Mouse (Mus musculus) G1E (cell line): Measurements from ENCODE around the gene Itih5.

ENCODE experiments used
- CTCF ChIP-seq: IDR thresholded peaks from 2 replicates; pipeline ENCODE4 v1.5.1; 2012; ENCODE audit warnings: low read depth, low read length, inconsistent platforms, mixed read lengths
- GATA1 ChIP-seq: IDR thresholded peaks from 2 replicates; pipeline ENCODE4 v1.6.1; 2012; ENCODE audit warnings: borderline replicate concordance, low read length, inconsistent platforms, mixed read lengths

DNA sequence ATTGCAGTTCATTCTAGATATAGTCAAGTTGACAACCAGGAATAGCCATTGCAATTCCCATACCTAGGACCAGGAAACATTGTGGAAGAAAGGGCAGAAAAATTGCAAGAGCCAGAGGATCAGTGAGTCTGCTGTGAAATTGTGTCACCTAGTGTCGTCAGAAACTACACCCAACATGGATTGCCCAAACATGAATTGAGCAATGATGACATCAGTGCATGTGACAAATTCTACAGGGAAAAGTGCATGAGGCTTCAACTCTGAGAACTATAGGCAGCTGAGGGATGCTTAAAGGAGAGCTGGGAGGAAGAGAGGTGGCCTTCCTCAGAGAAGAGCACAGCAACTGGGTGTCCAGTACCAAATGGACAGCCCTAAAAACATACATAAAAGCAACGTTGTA is 16.1 kb upstream of the Itih5 start:
- no peak for TF ChIP-seq GATA1
- TF ChIP-seq CTCF = no peak
